Mouse (Mus musculus) WW6 (cell line): ENCODE measurements around the gene Hspb6.
A peak's percentile ranks its signal among the peaks of the same experiment; 100 is the strongest.

Source experiments
- DNase-seq: peaks from one replicate; pipeline ENCODE4 v3.0.0-alpha.2; 2013; ENCODE audit warnings: low read depth, low spot score

Gene Hspb6

GRCm38 (mm10) chr7:30552102-30553020 lies at the start of gene Hspb6, which contains the start of gene Proser3:
Hspb6 (plus strand) TSS chr7:30552178.
Proser3 (minus strand) TSS chr7:30552299.
- DNase-seq, result peak; percentile 92

DNA sequence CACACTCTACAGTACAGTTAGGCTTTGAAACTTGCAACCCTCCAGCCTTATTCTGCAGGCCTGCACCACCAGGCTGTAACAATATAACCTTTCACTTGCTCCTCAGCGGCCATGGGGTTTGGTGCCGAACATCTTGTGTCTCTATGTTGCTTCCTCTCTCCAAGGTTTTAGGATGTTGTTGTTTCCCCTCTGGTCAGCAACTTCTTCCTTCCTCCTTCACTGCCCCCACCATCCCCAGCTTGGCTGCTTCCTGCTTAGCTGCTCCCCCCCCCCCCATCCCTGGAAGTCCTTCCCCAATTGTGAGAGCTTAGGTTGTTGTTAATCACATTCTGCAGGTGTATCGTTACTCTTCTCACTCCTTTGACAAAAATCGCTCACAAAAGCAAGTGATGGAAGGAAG lies 43.9 kb upstream of the Hspb6 start:
- no peak for DNase-seq

- no peak for DNase-seq
Measured at GRCm38 (mm10) chr7:30515003-30515760, 36.8 kb upstream of the Hspb6 start.

DNA sequence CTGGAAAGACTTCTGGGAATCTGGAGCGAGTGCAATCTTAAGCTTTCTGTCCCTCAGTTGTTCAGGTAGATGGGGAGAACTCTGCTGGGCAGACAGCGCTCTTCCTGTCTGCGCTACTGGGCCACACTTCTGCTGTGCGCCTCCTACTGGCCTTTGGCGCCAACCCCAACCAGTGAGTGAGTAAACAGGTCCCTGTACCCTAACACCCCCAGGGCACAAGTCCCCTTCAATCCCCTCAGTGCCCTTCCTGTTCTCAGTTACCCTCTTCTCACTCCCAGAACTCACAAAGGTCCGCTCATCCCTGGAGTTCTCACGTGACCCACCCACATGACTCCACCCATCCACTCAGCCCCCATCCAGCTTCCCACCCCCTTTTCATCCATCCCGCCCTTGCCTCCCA lies 33.7 kb upstream of the Hspb6 start:
- DNase-seq, result no peak

DNA sequence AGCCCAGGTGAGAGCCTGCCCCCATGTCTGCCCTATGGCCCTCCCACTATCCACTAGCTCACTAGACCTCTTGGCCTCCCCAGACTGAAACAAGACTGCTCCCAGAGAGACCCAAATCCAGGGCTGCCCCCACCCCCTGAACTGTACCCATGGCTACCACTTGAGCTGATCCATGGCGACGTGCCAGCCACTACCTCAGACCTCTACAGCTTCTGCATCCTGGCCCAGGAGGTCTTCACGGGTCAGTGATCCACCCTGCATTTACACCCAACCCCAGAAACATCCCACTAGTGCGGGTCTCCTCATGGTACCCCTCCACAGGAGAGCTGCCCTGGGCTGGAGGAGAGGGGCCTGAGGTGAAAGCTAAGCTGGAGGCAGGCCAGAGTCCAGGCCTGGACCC lies 31.6 kb upstream of the Hspb6 start:
- no peak for DNase-seq

GRCm38 (mm10) chr7:30520856-30521255 lies 31.1 kb upstream of the Hspb6 start:
- no peak for DNase-seq

DNA sequence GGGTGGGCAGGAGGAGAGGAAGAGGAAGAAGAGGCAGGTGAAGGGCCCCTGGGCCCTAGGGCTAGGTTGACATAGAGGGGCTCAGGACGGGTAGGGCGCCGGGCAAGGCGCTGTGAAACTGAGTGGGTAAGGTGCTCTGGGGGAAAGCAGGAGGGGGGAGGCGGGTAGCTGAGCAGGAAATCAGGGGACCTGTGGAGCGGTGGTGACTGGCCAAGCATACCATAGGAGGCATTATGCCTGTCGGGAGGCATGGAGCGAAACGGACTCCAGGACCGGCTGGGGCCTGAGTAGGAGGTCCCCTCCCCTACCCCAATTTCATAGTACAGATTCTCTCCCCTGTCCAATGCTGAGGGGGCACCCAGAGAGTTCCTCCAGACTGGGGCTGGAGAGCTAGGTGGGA lies 29.1 kb upstream of the Hspb6 start:
- DNase-seq, result no peak

- no peak for DNase-seq
Measured at GRCm38 (mm10) chr7:30524487-30524886, 27.5 kb upstream of the Hspb6 start.

DNA sequence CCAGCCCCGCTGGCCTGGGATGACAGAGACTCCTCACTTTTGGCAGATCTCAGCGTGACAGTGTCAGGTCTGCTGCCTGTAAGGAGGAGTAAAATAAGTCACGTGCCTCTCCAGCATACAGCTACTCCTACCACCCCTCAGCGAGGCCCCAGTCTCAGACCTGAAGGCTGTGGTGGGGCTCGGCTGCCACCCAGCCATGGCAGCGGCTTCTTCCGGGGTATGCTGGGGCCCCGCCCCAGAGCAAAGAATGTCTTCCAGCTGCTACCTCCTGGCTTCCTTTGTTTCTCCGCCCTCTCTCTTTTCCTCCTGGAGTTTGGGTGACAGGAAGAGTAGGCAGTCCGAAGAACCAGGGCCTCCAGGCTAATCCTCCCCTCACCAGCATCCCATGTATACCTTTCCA lies 26.0 kb upstream of the Hspb6 start:
- no peak for DNase-seq

DNA sequence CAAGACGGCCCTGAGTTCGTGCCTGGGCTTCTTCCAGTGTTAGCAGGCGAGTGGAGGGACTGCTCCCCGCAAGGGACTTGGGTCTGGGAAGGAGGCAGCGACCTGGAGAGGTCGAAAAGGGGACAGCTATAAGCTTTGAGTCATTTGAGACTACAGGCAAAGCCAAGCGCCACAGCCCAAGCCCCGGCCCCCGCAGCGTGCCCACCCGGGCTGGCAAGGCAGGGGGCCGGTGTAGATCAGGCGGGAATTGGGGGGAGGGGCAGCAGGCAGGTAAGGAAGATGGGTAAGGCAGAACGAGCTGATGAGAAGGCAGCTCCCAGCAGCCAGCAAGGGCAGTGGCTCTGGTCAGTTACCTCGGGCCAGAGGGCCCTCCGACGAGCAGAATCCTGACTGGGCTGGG lies 25.6 kb upstream of the Hspb6 start:
- DNase-seq, result no peak

GRCm38 (mm10) chr7:30526981-30527380 lies 25.0 kb upstream of the Hspb6 start:
- no peak for DNase-seq

DNA sequence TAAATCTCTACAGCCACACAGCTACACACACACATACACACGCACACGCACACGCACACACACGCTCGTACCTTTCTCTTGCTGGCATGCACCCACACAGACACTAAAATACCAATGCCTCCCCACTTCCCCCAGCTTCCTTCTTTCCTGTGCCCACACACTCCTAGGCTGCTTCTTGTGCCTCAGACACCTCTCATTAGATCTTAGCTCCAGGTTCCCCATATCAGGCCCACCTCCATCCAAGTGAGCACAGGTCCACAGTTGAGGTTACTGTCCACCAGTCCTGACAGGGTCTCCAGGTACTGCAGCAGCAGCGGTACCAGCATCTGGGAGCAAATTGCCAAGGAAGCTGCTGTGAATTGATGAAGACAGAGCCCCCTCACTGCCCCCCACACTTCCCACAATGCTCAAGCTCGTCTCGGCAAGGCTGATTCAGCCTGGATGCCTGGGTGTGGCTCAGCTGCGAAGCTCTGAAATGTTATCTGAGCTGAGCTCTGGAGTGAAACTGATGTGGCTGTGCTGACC lies 20.6 kb upstream of the Hspb6 start:
- DNase-seq, result no peak

- DNase-seq, result no peak
Measured at GRCm38 (mm10) chr7:30532931-30533330, 19.0 kb upstream of the Hspb6 start.

GRCm38 (mm10) chr7:30533941-30534632 lies 17.9 kb upstream of the Hspb6 start:
- no peak for DNase-seq

GRCm38 (mm10) chr7:30534633-30535577 lies 17.1 kb upstream of the Hspb6 start, which contains the start of gene Arhgap33:
Arhgap33 (minus strand) TSS chr7:30535060.
- peak; percentile 75 for DNase-seq

DNA sequence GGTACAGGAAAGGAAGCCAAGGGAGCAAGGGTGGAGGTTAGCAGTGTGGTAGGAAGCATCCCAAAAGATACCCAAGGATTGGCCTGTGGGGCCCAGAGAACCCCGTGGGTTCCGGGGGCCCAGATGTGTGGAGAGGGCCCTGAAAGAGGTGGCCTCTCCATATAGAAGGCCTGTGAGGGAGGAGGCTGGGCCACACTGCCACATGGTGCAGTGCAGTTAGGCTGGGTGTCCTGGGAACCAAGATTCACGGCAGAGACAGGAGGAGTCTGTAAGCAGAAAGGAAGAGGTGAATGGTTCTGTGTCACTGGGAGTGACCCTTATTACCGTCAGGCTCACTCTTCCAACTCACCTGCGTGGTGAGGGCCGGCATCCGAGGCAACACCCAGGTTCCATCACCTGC lies 11.4 kb upstream of the Hspb6 start:
- DNase-seq, result no peak

DNA sequence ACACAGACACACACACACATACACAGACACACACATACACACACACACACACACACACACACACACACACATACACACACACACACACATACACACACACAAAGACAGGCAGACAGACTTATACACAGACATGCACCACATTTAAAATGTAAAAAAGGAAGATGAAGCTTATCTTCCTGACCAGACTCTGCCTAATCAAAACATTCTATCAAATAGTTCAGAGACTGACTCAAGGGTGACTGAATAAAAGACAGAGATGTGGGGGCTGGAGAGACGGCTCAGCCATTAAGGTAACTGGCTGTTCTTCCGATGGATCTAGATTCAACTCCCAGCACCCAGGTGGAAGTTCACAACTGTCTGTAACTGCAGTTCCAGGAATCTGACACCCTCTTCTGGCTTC lies 7.7 kb upstream of the Hspb6 start:
- DNase-seq, result no peak

DNA sequence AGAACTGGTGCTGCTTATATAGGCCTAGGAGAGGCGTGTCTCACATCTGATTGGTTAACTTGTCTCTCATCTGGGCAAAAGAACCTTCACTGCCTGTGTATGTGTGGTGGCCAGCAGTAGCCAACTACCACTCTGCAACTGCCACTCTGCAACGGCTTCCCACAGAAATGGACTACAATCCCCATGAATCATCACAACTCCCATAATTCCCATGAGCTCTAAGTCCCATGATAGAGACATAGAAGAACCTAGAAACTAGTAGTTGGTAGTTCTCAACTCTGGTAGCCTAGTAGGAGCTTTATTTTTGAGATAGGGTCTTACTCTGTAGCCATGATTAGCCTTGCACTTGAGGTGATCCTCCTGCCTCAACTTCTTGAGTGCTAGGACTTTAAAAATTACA lies 2.1 kb upstream of the Hspb6 start:
- DNase-seq, result no peak

DNA sequence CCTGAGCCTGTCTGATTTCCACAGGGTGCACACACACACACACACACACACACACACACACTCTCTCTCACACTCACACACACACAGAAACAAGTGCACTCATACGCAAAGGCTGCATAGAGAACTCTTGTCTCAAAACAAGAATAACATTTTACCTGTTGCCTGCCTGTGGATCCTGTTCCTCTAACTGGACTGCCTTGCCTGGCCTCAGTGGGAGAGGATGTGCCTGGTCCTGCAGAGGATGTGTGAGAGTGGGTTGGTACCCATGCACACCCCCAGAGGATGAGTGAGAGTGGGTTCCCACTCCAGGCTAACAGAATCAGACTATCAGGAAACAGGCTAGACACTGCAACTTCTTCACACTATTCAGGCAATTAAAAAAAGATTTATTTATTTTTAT lies 1.4 kb upstream of the Hspb6 start:
- DNase-seq, result no peak

DNA sequence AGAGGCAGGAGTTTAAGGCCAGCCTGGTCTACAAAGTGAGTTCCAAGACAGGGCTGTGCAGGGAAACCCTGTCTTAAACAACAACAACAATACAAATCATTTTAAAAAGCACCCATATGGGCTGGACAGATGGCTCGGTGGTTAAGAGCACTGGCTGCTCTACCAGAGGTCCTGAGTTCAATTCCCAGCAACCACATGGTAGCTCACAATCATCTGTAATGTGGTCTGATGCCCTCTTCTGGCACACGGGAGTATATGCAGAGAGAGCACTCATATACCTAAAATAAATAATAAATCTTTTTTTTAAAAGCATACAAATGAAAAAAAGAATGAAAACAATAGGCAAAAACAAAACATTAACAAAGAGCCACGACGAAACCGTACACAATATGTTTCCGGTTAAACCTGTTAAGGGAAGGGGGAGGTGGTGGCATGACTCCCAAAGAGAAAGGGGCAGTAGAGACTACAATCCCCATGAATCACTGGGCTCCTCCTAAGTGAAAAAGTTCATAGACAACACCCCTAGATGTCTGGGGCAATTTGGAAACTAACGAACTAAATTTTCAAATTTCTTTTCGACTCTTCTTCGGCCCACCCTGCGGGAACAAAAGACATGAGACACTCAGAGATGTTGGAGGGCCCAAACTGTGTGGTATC lies 405 bp upstream of the Hspb6 start:
- DNase-seq, result no peak
